In the genomic region with DNA sequence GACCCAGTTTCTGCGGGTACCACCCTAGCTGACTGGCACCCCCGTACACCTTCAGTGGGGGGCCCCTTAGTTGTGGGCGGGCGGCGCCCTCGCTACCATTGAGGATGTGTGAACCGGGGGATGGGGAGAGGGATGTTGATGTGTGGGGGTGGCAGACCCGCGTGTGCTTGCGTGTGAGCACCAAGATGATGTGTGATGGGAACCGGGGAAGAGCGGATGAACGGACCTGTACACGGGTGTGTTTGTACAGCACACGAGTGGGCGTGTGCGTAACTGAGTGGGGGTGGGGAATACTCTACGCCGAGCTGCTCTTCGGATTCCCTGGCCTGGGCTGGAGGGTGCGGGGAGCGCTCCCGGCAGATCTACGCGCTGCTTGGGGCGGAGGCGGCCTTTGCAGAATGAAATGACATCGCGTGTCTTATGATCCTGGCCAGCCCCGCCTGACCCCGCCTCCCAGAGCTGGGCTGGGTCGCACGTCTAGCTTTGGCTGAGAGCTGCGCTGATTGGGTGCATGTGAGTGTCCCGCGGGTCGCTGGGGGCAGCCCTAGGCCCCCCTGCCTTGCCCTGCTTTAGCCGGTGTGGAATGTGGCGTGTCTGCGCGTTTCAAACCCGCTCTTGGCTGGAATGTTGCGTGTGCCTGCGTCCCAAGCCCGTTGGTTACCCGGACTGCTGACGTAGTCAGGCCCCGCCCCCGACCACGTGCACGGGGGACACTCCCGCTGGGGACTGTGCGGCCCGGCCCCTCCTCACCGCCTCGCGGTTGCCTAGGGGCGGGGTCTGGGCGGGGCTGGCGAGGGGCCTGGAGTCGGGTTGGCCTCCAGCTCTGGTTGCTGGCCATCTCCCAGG, we compare ENCODE assay signal across 8 mouse cellular contexts. TPM values are rescaled to one million over a fixed set of nuclear protein-coding genes. Genes with fewer than 3 reads are reported as not detected.
DNase-seq lines count a peak whose midpoint lies in the region; ATAC-seq lines count a peak whose summit lies in the region.

No protein-coding gene starts in this region.

- ATAC-seq in inflammation-experienced regulatory T-cells, adult 6 months, result peak; percentile 41
- peak; percentile 58 for ATAC-seq in megakaryocyte-erythroid progenitor cell, adult 5-6 weeks (replicated peaks; ENCODE audit: low FRiP score, low TSS enrichment, poor library complexity, severe bottlenecking)

- DNase-seq in adipocyte (ENCODE audit: low spot score), result peak; percentile 99
- DNase-seq in embryo, embryonic 10 days (ENCODE audit: low spot score), result peak; percentile 99
- peak; percentile 100 for DNase-seq in gastrocnemius, postnatal 14 days
- DNase-seq in left cerebral cortex, postnatal 10 days (ENCODE audit: extremely low spot score in 1 of 2, low spot score in 2 of 2), result peak; percentile 97 to 100
- DNase-seq in right cerebral cortex, postnatal 25 days, result peak; percentile 99
- DNase-seq in urinary bladder, postnatal 4 days (ENCODE audit: low spot score in 2 of 2), result peak; percentile 99 to 100

- intact Hi-C loops in gastrocnemius, postnatal 14 days (cut with DNase I; ENCODE audit: low total_unique reads), result no loop called here
- intact Hi-C loops in left cerebral cortex, postnatal 10 days (cut with DNase I), result no loop called here

RNA-seq across cellular contexts. Expression of gene Mnt, which starts 1.1 kb away (rescaled TPM):
- 1 to 10 TPM; 5.4 to 6.1 TPM for total RNA-seq in gastrocnemius, postnatal 14 days (2021)
- 1 to 10 TPM; 4.8 to 6.5 (median 6.3) TPM for polyA plus RNA-seq in inflammation-experienced regulatory T-cells, adult 6 months (2017; shearing (Covaris generic))
- total RNA-seq in left cerebral cortex, postnatal 10 days (2021), result 10 to 100 TPM; 33.5 to 34.9 TPM
- total RNA-seq in megakaryocyte-erythroid progenitor cell, adult 5-6 weeks (2014; fragmentation: Nextera tagmentation), result 9.1 and 17.1 TPM in 2 replicates
- 2.6 and 3.6 TPM in 2 replicates for total RNA-seq in megakaryocyte-erythroid progenitor cell, adult 5-6 weeks (2017)

Comparison
In these comparisons a context has a peak if more than half of its experiments do, and no peak if none do; other contexts are left out.
1. Peak in every context shown above with its lines: DNase-seq and ATAC-seq.